Mouse (Mus musculus) thymus, adult 2 months (tissue): ENCODE measurements around the gene Arhgap45.

ENCODE experiments used
- CTCF ChIP-seq: fragments of 200-500 bp; IDR thresholded peaks from 2 replicates; pipeline ENCODE4 v1.5.1; 2012; ENCODE audit warnings: mild to moderate bottlenecking, control low read depth, low read length, moderate library complexity, borderline replicate concordance; ENCODE audit not compliant: control insufficient read depth, poor library complexity, insufficient read depth; ENCODE audit errors: extremely low read depth
- POLR2A ChIP-seq: fragments of 200-500 bp; IDR thresholded peaks from 2 replicates; pipeline ENCODE4 v1.6.1; 2012; ENCODE audit warnings: mild to moderate bottlenecking, low read length, control low read depth, moderate library complexity; ENCODE audit not compliant: control insufficient read depth, poor library complexity, insufficient read depth; ENCODE audit errors: extremely low read depth

DNA sequence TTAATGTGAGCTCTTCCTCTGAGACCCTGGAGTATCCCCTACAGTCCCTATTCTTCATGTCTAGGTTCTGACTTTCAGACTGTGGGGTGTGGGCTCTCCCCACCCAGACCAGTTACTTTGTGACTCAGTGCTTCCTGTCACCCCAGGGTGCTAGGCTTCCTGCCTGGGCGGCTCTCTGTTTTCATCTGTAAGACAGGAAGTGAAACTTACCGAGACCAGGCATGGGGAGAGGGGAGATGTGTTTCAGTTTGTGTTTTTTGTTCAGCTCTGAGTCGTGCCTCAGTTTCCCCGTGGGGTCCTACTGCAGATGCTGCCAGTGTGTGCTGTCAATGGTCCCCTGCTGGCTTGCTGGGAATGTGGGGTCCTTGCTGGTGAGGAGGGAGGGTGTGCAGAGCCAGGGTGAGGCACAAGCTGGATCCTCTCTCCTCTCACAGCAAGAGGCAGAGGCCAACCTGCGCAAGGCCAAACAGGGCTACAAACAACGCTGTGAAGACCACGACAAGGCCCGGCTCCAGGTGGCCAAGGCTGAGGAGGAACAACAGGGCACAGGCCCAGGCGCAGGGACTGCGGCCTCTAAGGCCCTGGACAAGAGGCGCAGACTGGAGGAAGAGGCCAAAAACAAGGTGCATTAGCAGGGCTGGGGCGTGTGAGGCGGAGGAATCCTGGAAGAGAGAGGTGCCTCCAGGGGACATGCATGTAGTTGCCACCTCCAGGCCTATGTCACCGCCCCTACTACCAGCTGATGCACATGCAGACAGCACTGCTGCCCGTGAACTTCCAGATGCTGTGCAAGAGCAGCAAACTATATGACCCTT, 8.0 kb downstream of the Arhgap45 start:
- TF ChIP-seq CTCF (no peak), POLR2A (no peak)
